Mouse (Mus musculus): ENCODE data around the gene Ldhc. TPM values are rescaled to one million over a fixed set of nuclear protein-coding genes. Genes with fewer than 3 reads are reported as not detected.
A peak's percentile ranks its signal among the peaks of the same experiment; 100 is the strongest.

The Ldhc gene
- total and polyA plus RNA-seq, 3 experiments, result not detected

GRCm38 (mm10) chr7:46851026-46851425 is 10.0 kb upstream of the Ldhc start:
- DNase-seq (ENCODE audit: extremely low read depth), result no peak
- Histone ChIP-seq H3K36me3 (replicated peaks in 1 of 2; ENCODE audit: control insufficient read depth in 1 of 2, insufficient read depth in 1 of 2, low read length in 1 of 2) (peaks cover 62 to 79% of the 10 kb centered on the region in 2 experiments), H3K4me2 (ENCODE audit: insufficient read depth, low read depth, poor library complexity, severe bottlenecking) (no peak overlapping the region), H3K27me3 (replicated peaks) (no peaks in the 10 kb centered on the region), H3K4me3 (replicated peaks in 1 of 3; ENCODE audit: low read depth in 2 of 3, low read length in 2 of 3, poor library complexity in 1 of 3) (no peak overlapping the region), H3K9me3 (replicated peaks; ENCODE audit: low read length) (no peaks in the 10 kb centered on the region), H3K79me2 (replicated peaks; ENCODE audit: control insufficient read depth, extremely low read depth, insufficient read depth, poor library complexity, severe bottlenecking) (peaks cover 15% of the 10 kb centered on the region), H3K27ac (ENCODE audit: insufficient read depth, low read depth) (no peak overlapping the region), H3K9ac (ENCODE audit: insufficient read depth, low read depth) (no peak overlapping the region), H3K4me1 (ENCODE audit: control insufficient read depth in 1 of 2, insufficient read depth in 2 of 2) (peaks cover 0 to 20% of the 10 kb centered on the region in 2 experiments; a peak in 2 of 4 replicates)
- dilution Hi-C loops (cut with MboI; ENCODE audit: extremely low pct_ligation_motif_present, extremely low pct_unique_long_range_greater_than_20kb, low sequenced_read_pairs), result no loop called here
- TF ChIP-seq CTCF (conservative IDR thresholded peaks at IDR 0.05 in 1 of 2, IDR thresholded peaks at IDR 0.05 in 1 of 2; ENCODE audit: low read depth in 2 of 2, low read length in 2 of 2) (peak; percentile 22 to 47; a peak in 3 of 4 replicates), TCF12 (IDR thresholded peaks at IDR 0.05; ENCODE audit: low read depth, low read length) (no peak)
- in situ Hi-C loops (cut with MboI; ENCODE audit: low pct_ligation_motif_present, low pct_unique_long_range_greater_than_20kb, low sequenced_read_pairs), result no loop called here

- peaks cover 0 to 16% of the 10 kb centered on the region in 2 experiments; a peak in 2 of 4 replicates for H3K4me1 ChIP-seq (ENCODE audit: control insufficient read depth in 1 of 2, insufficient read depth in 2 of 2)
- no peaks in the 10 kb centered on the region for H3K27me3 ChIP-seq (replicated peaks)
- no peak for TF ChIP-seq PAX5 (IDR thresholded peaks at IDR 0.05; ENCODE audit: low read length)
- no peak for TF ChIP-seq JUN (IDR thresholded peaks at IDR 0.05; ENCODE audit: insufficient read depth, low read depth, low read length)
- TF ChIP-seq POLR2A (IDR thresholded peaks at IDR 0.05; ENCODE audit: low read depth, low read length), result no peak
- no peak for TF ChIP-seq ZC3H11A (IDR thresholded peaks at IDR 0.05; ENCODE audit: low read depth, low read length)
- no peak overlapping the region for H3K4me2 ChIP-seq (ENCODE audit: insufficient read depth, low read depth, poor library complexity, severe bottlenecking)
- dilution Hi-C loops (cut with MboI; ENCODE audit: extremely low pct_ligation_motif_present, extremely low pct_unique_long_range_greater_than_20kb, low sequenced_read_pairs), result no loop called here
- H3K79me2 ChIP-seq (replicated peaks; ENCODE audit: control insufficient read depth, extremely low read depth, insufficient read depth, poor library complexity, severe bottlenecking), result 0 out of 2 replicates have a peak, but pooled peaks cover 3% of the 10 kb centered on the region
- in situ Hi-C loops (cut with MboI; ENCODE audit: low pct_ligation_motif_present, low pct_unique_long_range_greater_than_20kb, low sequenced_read_pairs), result no loop called here
- H3K9me3 ChIP-seq (replicated peaks; ENCODE audit: low read length), result no peaks in the 10 kb centered on the region
- H3K27ac ChIP-seq (ENCODE audit: insufficient read depth, low read depth), result no peak overlapping the region
- no peak overlapping the region for H3K4me3 ChIP-seq (replicated peaks in 1 of 3; ENCODE audit: low read depth in 2 of 3, low read length in 2 of 3, poor library complexity in 1 of 3)
- H3K36me3 ChIP-seq (replicated peaks in 1 of 2; ENCODE audit: control insufficient read depth in 1 of 2, insufficient read depth in 1 of 2, low read length in 1 of 2), result peaks cover 62 to 78% of the 10 kb centered on the region in 2 experiments
- no peak overlapping the region for H3K9ac ChIP-seq (ENCODE audit: insufficient read depth, low read depth)
- DNase-seq (ENCODE audit: extremely low read depth), result no peak
These were observed 8.3 kb upstream of the Ldhc start for GRCm38 (mm10) chr7:46852666-46853065.

- in situ Hi-C loops (cut with MboI; ENCODE audit: low pct_ligation_motif_present, low pct_unique_long_range_greater_than_20kb, low sequenced_read_pairs), result no loop called here
- dilution Hi-C loops (cut with MboI; ENCODE audit: extremely low pct_ligation_motif_present, extremely low pct_unique_long_range_greater_than_20kb, low sequenced_read_pairs), result no loop called here
These were observed 7.6 kb upstream of the Ldhc start for GRCm38 (mm10) chr7:46853365-46853764.

More at GRCm38 (mm10) chr7:46853365-46853764, 7.6 kb upstream of the Ldhc start:
- Histone ChIP-seq H3K79me2 (replicated peaks; ENCODE audit: control insufficient read depth, extremely low read depth, insufficient read depth, poor library complexity, severe bottlenecking) (0 out of 2 replicates have a peak, but pooled peaks cover 3% of the 10 kb centered on the region), H3K4me1 (ENCODE audit: control insufficient read depth in 1 of 2, insufficient read depth in 2 of 2) (peaks cover 0 to 13% of the 10 kb centered on the region in 2 experiments; a peak in 2 of 4 replicates), H3K36me3 (replicated peaks in 1 of 2; ENCODE audit: control insufficient read depth in 1 of 2, insufficient read depth in 1 of 2, low read length in 1 of 2) (peaks cover 62 to 74% of the 10 kb centered on the region in 2 experiments), H3K27me3 (replicated peaks) (no peaks in the 10 kb centered on the region), H3K9me3 (replicated peaks; ENCODE audit: low read length) (no peaks in the 10 kb centered on the region), H3K9ac (ENCODE audit: insufficient read depth, low read depth) (no peak overlapping the region), H3K27ac (ENCODE audit: insufficient read depth, low read depth) (no peak overlapping the region), H3K4me3 (replicated peaks in 1 of 3; ENCODE audit: low read depth in 2 of 3, low read length in 2 of 3, poor library complexity in 1 of 3) (no peak overlapping the region), H3K4me2 (ENCODE audit: insufficient read depth, low read depth, poor library complexity, severe bottlenecking) (no peak overlapping the region)
- DNase-seq (ENCODE audit: extremely low read depth), result no peak
- TF ChIP-seq CTCF (conservative IDR thresholded peaks at IDR 0.05 in 1 of 2, IDR thresholded peaks at IDR 0.05 in 1 of 2; ENCODE audit: low read depth in 2 of 2, low read length in 2 of 2) (no peak), ZMIZ1 (IDR thresholded peaks at IDR 0.05; ENCODE audit: low read depth, low read length) (no peak), POLR2A (IDR thresholded peaks at IDR 0.05; ENCODE audit: low read depth, low read length) (0 out of 2 replicates have a peak, but pooled peaks have one; percentile 11), POLR2AphosphoS2 (IDR thresholded peaks at IDR 0.05; ENCODE audit: low read depth, low read length) (no peak)

All from CH12.LX (cell line).